ENCODE assay signal across 18 mouse cellular contexts in genomic region chr7:18970956-18971355, GRCm38 (mm10). TPM values are rescaled to one million over a fixed set of nuclear protein-coding genes. Genes with fewer than 3 reads are reported as not detected.
DNase-seq lines count a peak whose midpoint lies in the region; ATAC-seq and TF ChIP-seq lines count a peak whose summit lies in the region.
"Had no signal": no experiment of that assay in that cellular context is flagged by ENCODE, and none has a peak within 500 bp of the region (broad histone marks: within the 10 kb centered on the region; RNA-seq: fewer than 3 reads in every experiment).

No protein-coding gene starts in this region.

- no peaks in the 10 kb centered on the region for H3K36me3 ChIP-seq in kidney, postnatal 0 days (ENCODE audit: insufficient read depth, low read length)
- H3K36me3 ChIP-seq in lung, postnatal 0 days (ENCODE audit: insufficient read depth, low read length), result no peaks in the 10 kb centered on the region
- H3K36me3 ChIP-seq: forebrain, embryonic 12.5 days; intestine, embryonic 15.5 days had no signal

- H3K27me3 ChIP-seq in kidney, postnatal 0 days (ENCODE audit: insufficient read depth, low read length), result no peaks in the 10 kb centered on the region
- H3K27me3 ChIP-seq in lung, postnatal 0 days (replicated peaks; ENCODE audit: insufficient read depth, low read length), result no peaks in the 10 kb centered on the region

- no peaks in the 10 kb centered on the region for H3K4me1 ChIP-seq in kidney, postnatal 0 days (replicated peaks; ENCODE audit: insufficient read depth, low read length)
- no peaks in the 10 kb centered on the region for H3K4me1 ChIP-seq in lung, postnatal 0 days (ENCODE audit: insufficient read depth, low read depth, low read length)
- H3K4me1 ChIP-seq: intestine, embryonic 15.5 days had no signal

- H3K9ac ChIP-seq in kidney, postnatal 0 days (ENCODE audit: low read depth, low read length), result no peak overlapping the region
- no peak overlapping the region for H3K9ac ChIP-seq in lung, postnatal 0 days (replicated peaks; ENCODE audit: low read depth)
- H3K9ac ChIP-seq: forebrain, embryonic 12.5 days; intestine, embryonic 15.5 days had no signal

- no peaks in the 10 kb centered on the region for H3K9me3 ChIP-seq in kidney, postnatal 0 days (replicated peaks; ENCODE audit: low read length)
- no peaks in the 10 kb centered on the region for H3K9me3 ChIP-seq in lung, postnatal 0 days (ENCODE audit: low read length)
- H3K9me3 ChIP-seq: forebrain, embryonic 12.5 days; intestine, embryonic 15.5 days had no signal

- no peak overlapping the region for H3K4me2 ChIP-seq in kidney, postnatal 0 days (ENCODE audit: low read length)
- no peak overlapping the region for H3K4me2 ChIP-seq in lung, postnatal 0 days (replicated peaks; ENCODE audit: low read depth, low read length)
- H3K4me2 ChIP-seq: forebrain, embryonic 12.5 days; intestine, embryonic 15.5 days; midbrain, embryonic 11.5 days had no signal

- no peak overlapping the region for H3K27ac ChIP-seq in kidney, postnatal 0 days
- no peak overlapping the region for H3K27ac ChIP-seq in lung, postnatal 0 days (ENCODE audit: low read length)
- H3K27ac ChIP-seq: forebrain, embryonic 12.5 days; intestine, embryonic 15.5 days had no signal

- no peak overlapping the region for H3K4me3 ChIP-seq in kidney, postnatal 0 days (replicated peaks; ENCODE audit: low read depth, low read length)
- no peak overlapping the region for H3K4me3 ChIP-seq in lung, postnatal 0 days (ENCODE audit: low read depth, low read length)
- H3K4me3 ChIP-seq: forebrain, embryonic 12.5 days; intestine, embryonic 15.5 days had no signal

- WGBS in kidney, postnatal 0 days, result 79% methylated on average over 3 of the region's 3 CpGs
- 86% methylated on average over 3 of the region's 3 CpGs for WGBS in lung, postnatal 0 days

- peak; percentile 34 for DNase-seq in CD4-positive, CD25-positive, alpha-beta regulatory T cell, adult 2 months (ENCODE audit: low read depth, low spot score)
- no peak for DNase-seq in kidney, postnatal 0 days (ENCODE audit: low spot score)
- DNase-seq in kidney, adult 8-10 months, result no peak
- no peak for DNase-seq in lung, postnatal 0 days (ENCODE audit: low spot score)
- DNase-seq in lung, postnatal 4 days, result no peak
- DNase-seq in induced T-regulatory cell, adult 2 months (ENCODE audit: low read depth), result peak; percentile 51
- DNase-seq in testis, postnatal 14 days (ENCODE audit: low spot score), result no peak
- DNase-seq: adrenal gland, adult 2 months; cerebellum, postnatal 25 days; kidney, postnatal 25 days; lung, postnatal 14 days; right cerebral cortex, postnatal 25 days had no signal

- 0 out of 2 replicates have a peak, but pooled peaks have one; percentile 23 for TF ChIP-seq CTCF in kidney, postnatal 0 days (IDR thresholded peaks at IDR 0.05; ENCODE audit: low read depth)
- TF ChIP-seq CTCF in lung, postnatal 0 days (IDR thresholded peaks at IDR 0.05), result peak; percentile 41

- no peak for ATAC-seq in CD4-positive, CD25-positive, alpha-beta regulatory T cell, adult 4 months
- ATAC-seq in kidney, postnatal 0 days (replicated peaks; ENCODE audit: low FRiP score, low read depth), result no peak
- ATAC-seq in lung, postnatal 0 days, result no peak
- ATAC-seq: intestine, embryonic 15.5 days had no signal

- no peak for TF ChIP-seq EP300 in lung, postnatal 0 days (IDR thresholded peaks at IDR 0.05)

RNA-seq across cellular contexts. Expression of gene Nanos2, which starts 16.2 kb away (rescaled TPM):
- not detected for polyA plus RNA-seq in CD4-positive, CD25-positive, alpha-beta regulatory T cell, adult 4 months (2017; shearing (Covaris generic))
- polyA plus RNA-seq in kidney, postnatal 0 days (2015; fragmentation: Nextera tagmentation; extraction: Ambion mirVana), result 0.09 TPM in 1 of 2 replicates, not detected in the other
- polyA plus RNA-seq in lung, postnatal 0 days (2015; fragmentation: Nextera tagmentation; extraction: Ambion mirVana), result not detected in 2 replicates
- polyA plus RNA-seq: adrenal gland, adult 2 months; heart, embryonic 14.5 days; intestine, embryonic 15.5 days had no signal

RNA-seq across cellular contexts. Expression of gene Mypop, which starts 20.1 kb away (rescaled TPM):
- 1 to 10 TPM; 1.7 to 3.0 TPM for polyA plus RNA-seq in CD4-positive, CD25-positive, alpha-beta regulatory T cell, adult 4 months (2017; shearing (Covaris generic))
- polyA plus RNA-seq in kidney, postnatal 0 days (2015; fragmentation: Nextera tagmentation; extraction: Ambion mirVana), result 3.3 and 3.6 TPM in 2 replicates
- 2.3 and 2.6 TPM in 2 replicates for polyA plus RNA-seq in lung, postnatal 0 days (2015; fragmentation: Nextera tagmentation; extraction: Ambion mirVana)

RNA-seq across cellular contexts. Expression of gene Irf2bp1, which starts 32.9 kb away (rescaled TPM):
- polyA plus RNA-seq in CD4-positive, CD25-positive, alpha-beta regulatory T cell, adult 4 months (2017; shearing (Covaris generic)), result 1 to 10 TPM; 2.0 to 2.4 TPM
- 15.2 and 17.3 TPM in 2 replicates for polyA plus RNA-seq in kidney, postnatal 0 days (2015; fragmentation: Nextera tagmentation; extraction: Ambion mirVana)
- 11.7 and 12.2 TPM in 2 replicates for polyA plus RNA-seq in lung, postnatal 0 days (2015; fragmentation: Nextera tagmentation; extraction: Ambion mirVana)

RNA-seq across cellular contexts. Expression of gene Nova2, which starts 45.3 kb away (rescaled TPM):
- polyA plus RNA-seq in CD4-positive, CD25-positive, alpha-beta regulatory T cell, adult 4 months (2017; shearing (Covaris generic)), result not detected
- polyA plus RNA-seq in kidney, postnatal 0 days (2015; fragmentation: Nextera tagmentation; extraction: Ambion mirVana), result 0.55 and 0.58 TPM in 2 replicates
- polyA plus RNA-seq in lung, postnatal 0 days (2015; fragmentation: Nextera tagmentation; extraction: Ambion mirVana), result 1.1 and 1.2 TPM in 2 replicates

RNA-seq across cellular contexts. Expression of gene Foxa3, which starts 52.4 kb away (rescaled TPM):
- not detected for polyA plus RNA-seq in CD4-positive, CD25-positive, alpha-beta regulatory T cell, adult 4 months (2017; shearing (Covaris generic))
- 0.53 and 0.57 TPM in 2 replicates for polyA plus RNA-seq in kidney, postnatal 0 days (2015; fragmentation: Nextera tagmentation; extraction: Ambion mirVana)
- 0.49 and 0.70 TPM in 2 replicates for polyA plus RNA-seq in lung, postnatal 0 days (2015; fragmentation: Nextera tagmentation; extraction: Ambion mirVana)
- polyA plus RNA-seq: forebrain, embryonic 12.5 days; heart, embryonic 14.5 days; midbrain, embryonic 11.5 days; neural tube, embryonic 14.5 days had no signal

Comparison
In these comparisons a context has a peak if more than half of its experiments do, and no peak if none do; other contexts are left out.
1. DNase-seq: peak in CD4-positive, CD25-positive, alpha-beta regulatory T cell, adult 2 months (single experiment) and induced T-regulatory cell, adult 2 months (single experiment); none in kidney, postnatal 0 days (single experiment), kidney, adult 8-10 months (0 of 2), lung, postnatal 0 days (single experiment), lung, postnatal 4 days (0 of 2) and testis, postnatal 14 days (single experiment).